Mouse (Mus musculus) lung, postnatal 0 days (tissue): Measurements from ENCODE around the gene Impdh1. TPM values are rescaled to one million over a fixed set of nuclear protein-coding genes. Genes with fewer than 3 reads are reported as not detected.
"Not testable (repeated sequence)": the region's sequence is repeated elsewhere in the genome, so short reads cannot be mapped to it uniquely, and the experiment has no call there.

Experiments used
- ATAC-seq: fragments of 200-750 bp; cut with Nextera tagmentation; 2 replicates; pipeline ENCODE4 v1.8.0; 2017; ENCODE audit warnings: moderate library complexity
- DNase-seq: peaks from one replicate; pipeline ENCODE4 v3.0.0-alpha.2; 2016; ENCODE audit warnings: low spot score
- H3K27ac ChIP-seq: fragments of 300-500 bp; sonication (generic); 2 replicates; pipeline ENCODE4 v1.5.1; 2014; ENCODE audit warnings: antibody characterized with exemption, mild to moderate bottlenecking, low read length, mixed read lengths
- H3K27me3 ChIP-seq: fragments of 300-500 bp; sonication (generic); replicated peaks from 2 replicates; pipeline ENCODE4 v1.6.1; 2014; ENCODE audit warnings: low read length, mixed read lengths; ENCODE audit not compliant: insufficient read depth
- H3K36me3 ChIP-seq: fragments of 300-500 bp; sonication (generic); 2 replicates; pipeline ENCODE4 v1.6.1; 2014; ENCODE audit warnings: low read length, mixed read lengths; ENCODE audit not compliant: insufficient read depth
- H3K4me1 ChIP-seq: fragments of 300-500 bp; sonication (generic); 2 replicates; pipeline ENCODE4 v1.6.1; 2014; ENCODE audit warnings: antibody characterized with exemption, low read depth, low read length, mixed read lengths; ENCODE audit not compliant: insufficient read depth
- H3K4me2 ChIP-seq: fragments of 300-500 bp; sonication (generic); replicated peaks from 2 replicates; pipeline ENCODE4 v1.6.1; 2014; ENCODE audit warnings: low read depth, mild to moderate bottlenecking, low read length, moderate library complexity, mixed read lengths
- H3K4me3 ChIP-seq: fragments of 300-500 bp; sonication (generic); 2 replicates; pipeline ENCODE4 v1.5.1; 2014; ENCODE audit warnings: low read depth, low read length
- H3K9ac ChIP-seq: fragments of 300-500 bp; sonication (generic); replicated peaks from 2 replicates; pipeline ENCODE4 v1.6.1; 2014; ENCODE audit warnings: low read depth, mild to moderate bottlenecking
- H3K9me3 ChIP-seq: fragments of 300-500 bp; sonication (generic); 2 replicates; pipeline ENCODE4 v1.6.1; 2016; ENCODE audit warnings: low read length, mixed read lengths
- CTCF ChIP-seq: IDR thresholded peaks from 2 replicates; pipeline ENCODE4 v1.5.1; 2016; ENCODE audit warnings: antibody characterized with exemption, mild to moderate bottlenecking
- EP300 ChIP-seq: IDR thresholded peaks from 2 replicates; pipeline ENCODE4 v1.6.1; 2016; ENCODE audit warnings: antibody characterized with exemption, mild to moderate bottlenecking, control low read depth
- WGBS: fragments of 180-500 bp; shearing (Covaris S2); extraction: QIAGEN DNeasy Blood & Tissue Kit; methylation state at CpG from one replicate; pipeline ENCODE4 v1.1.7; 2014; 5-methylcytosine and 5-hydroxymethylcytosine counted together
- polyA plus RNA-seq: library from polyadenylated mRNA; unstranded; fragments of >200 nt; fragmentation: Nextera tagmentation; extraction: Ambion mirVana; gene quantifications from 2 replicates; pipeline ENCODE4 v1.2.1, GENCODE M21; 2015

The Impdh1 gene
- polyA plus RNA-seq, 1 experiment from 2014 or later = 93.8 TPM

- no peak overlapping the region for H3K27ac ChIP-seq
- no peaks in the 10 kb centered on the region for H3K9me3 ChIP-seq
- H3K4me3 ChIP-seq = no peak overlapping the region
- H3K27me3 ChIP-seq = no peaks in the 10 kb centered on the region
- no peaks in the 10 kb centered on the region for H3K36me3 ChIP-seq
- H3K4me2 ChIP-seq = no peak overlapping the region
- ATAC-seq (no peak), DNase-seq (peak; percentile 50)
- no peaks in the 10 kb centered on the region for H3K4me1 ChIP-seq
- H3K9ac ChIP-seq = no peak overlapping the region
- TF ChIP-seq CTCF (peak; percentile 79), EP300 (no peak)
- WGBS = 34% methylated on average over 8 of the region's 8 CpGs
Observed at GRCm38 (mm10) chr6:29234272-29234671, 18.1 kb upstream of the Impdh1 start.

- TF ChIP-seq CTCF (no peak), EP300 (no peak)
- Histone ChIP-seq H3K27ac (no peak overlapping the region), H3K36me3 (no peaks in the 10 kb centered on the region), H3K4me1 (no peaks in the 10 kb centered on the region), H3K27me3 (no peaks in the 10 kb centered on the region), H3K4me2 (no peak overlapping the region), H3K9ac (no peak overlapping the region), H3K4me3 (no peak overlapping the region), H3K9me3 (no peaks in the 10 kb centered on the region)
- DNase-seq = no peak
- ATAC-seq = no peak
- 52% methylated on average over 3 of the region's 3 CpGs for WGBS
Observed at GRCm38 (mm10) chr6:29233710-29234109, 17.5 kb upstream of the Impdh1 start.

- no peak overlapping the region for H3K4me3 ChIP-seq
- H3K9me3 ChIP-seq = no peaks in the 10 kb centered on the region
- no peak overlapping the region for H3K27ac ChIP-seq
- H3K4me1 ChIP-seq = no peaks in the 10 kb centered on the region
- H3K4me2 ChIP-seq = no peak overlapping the region
- 65% methylated on average over 6 of the region's 6 CpGs for WGBS
- no peak overlapping the region for H3K9ac ChIP-seq
- TF ChIP-seq EP300 (no peak), CTCF (no peak)
- no peak for DNase-seq
- H3K27me3 ChIP-seq = no peaks in the 10 kb centered on the region
- H3K36me3 ChIP-seq = no peaks in the 10 kb centered on the region
- no peak for ATAC-seq
Observed at GRCm38 (mm10) chr6:29232321-29232720, 16.2 kb upstream of the Impdh1 start.

GRCm38 (mm10) chr6:29231799-29232198 is 15.6 kb upstream of the Impdh1 start:
- 75% methylated on average over 3 of the region's 3 CpGs for WGBS
- no peak for TF ChIP-seq EP300
- TF ChIP-seq CTCF = no peak

GRCm38 (mm10) chr6:29230386-29230785 is 14.2 kb upstream of the Impdh1 start:
- Histone ChIP-seq H3K4me3 (no peak overlapping the region), H3K27me3 (no peaks in the 10 kb centered on the region), H3K4me2 (no peak overlapping the region), H3K4me1 (no peaks in the 10 kb centered on the region), H3K27ac (no peak overlapping the region), H3K9ac (no peak overlapping the region), H3K36me3 (no peaks in the 10 kb centered on the region), H3K9me3 (no peaks in the 10 kb centered on the region)
- TF ChIP-seq CTCF (no peak), EP300 (no peak)
- ATAC-seq (no peak), DNase-seq (no peak)
- WGBS = 72% methylated on average over 6 of the region's 6 CpGs

More at GRCm38 (mm10) chr6:29231799-29232198, 15.6 kb upstream of the Impdh1 start:
- Histone ChIP-seq H3K4me1 (no peaks in the 10 kb centered on the region), H3K9me3 (no peaks in the 10 kb centered on the region), H3K9ac (no peak overlapping the region), H3K36me3 (no peaks in the 10 kb centered on the region), H3K4me3 (no peak overlapping the region), H3K27me3 (no peaks in the 10 kb centered on the region), H3K27ac (no peak overlapping the region), H3K4me2 (no peak overlapping the region)
- DNase-seq (no peak), ATAC-seq (no peak)

- no peak for ATAC-seq
- Histone ChIP-seq H3K9me3 (no peaks in the 10 kb centered on the region), H3K27me3 (no peaks in the 10 kb centered on the region), H3K27ac (no peak overlapping the region), H3K4me2 (no peak overlapping the region), H3K4me3 (no peak overlapping the region), H3K9ac (no peak overlapping the region), H3K36me3 (no peaks in the 10 kb centered on the region), H3K4me1 (no peaks in the 10 kb centered on the region)
- WGBS = 67% methylated on average over 6 of the region's 6 CpGs
- no peak for TF ChIP-seq EP300
- TF ChIP-seq CTCF = no peak
- no peak for DNase-seq
Observed at GRCm38 (mm10) chr6:29229265-29229913, 13.2 kb upstream of the Impdh1 start.

- not testable (repeated sequence) for H3K27ac ChIP-seq, DNase-seq, H3K4me2 ChIP-seq, H3K9ac ChIP-seq, H3K4me3 ChIP-seq, ATAC-seq, H3K27me3 ChIP-seq, H3K36me3 ChIP-seq, H3K9me3 ChIP-seq, H3K4me1 ChIP-seq
- WGBS = 73% methylated on average over 1 of the region's 3 CpGs
Observed at GRCm38 (mm10) chr6:29217717-29218116, 1.6 kb upstream of the Impdh1 start.
